Mouse (Mus musculus) ES-Bruce4 (cell line): ENCODE measurements around the gene Mgat5. TPM values are rescaled to one million over a fixed set of nuclear protein-coding genes. Genes with fewer than 3 reads are reported as not detected.

Source experiments
- H3K27ac ChIP-seq: 2 replicates; pipeline ENCODE4 v1.5.1; 2012; ENCODE audit warnings: low read length, inconsistent platforms; ENCODE audit not compliant: insufficient read depth
- H3K27me3 ChIP-seq: 2 replicates; pipeline ENCODE4 v1.6.1; 2012; ENCODE audit warnings: mild to moderate bottlenecking, low read length, inconsistent platforms; ENCODE audit not compliant: control insufficient read depth, poor library complexity, insufficient read depth, severe bottlenecking
- H3K36me3 ChIP-seq: 2 replicates; pipeline ENCODE4 v1.6.1; 2012; ENCODE audit warnings: inconsistent platforms, mild to moderate bottlenecking, low read length, moderate library complexity; ENCODE audit not compliant: control insufficient read depth, poor library complexity, insufficient read depth, severe bottlenecking
- H3K4me1 ChIP-seq: one replicate; pipeline ENCODE4 v1.8.1; 2011; ENCODE audit warnings: low read length; ENCODE audit not compliant: control insufficient read depth, insufficient read depth
- H3K4me3 ChIP-seq: 2 replicates; pipeline ENCODE4 v1.5.1; 2011; ENCODE audit warnings: low read depth, mild to moderate bottlenecking, low read length
- H3K9ac ChIP-seq: 2 replicates; pipeline ENCODE4 v1.6.1; 2012; ENCODE audit warnings: low read depth, mild to moderate bottlenecking, inconsistent platforms; ENCODE audit not compliant: poor library complexity, severe bottlenecking
- H3K9me3 ChIP-seq: replicated peaks from 2 replicates; pipeline ENCODE4 v1.6.1; 2012; ENCODE audit warnings: mild to moderate bottlenecking, low read length, inconsistent platforms; ENCODE audit not compliant: control insufficient read depth, poor library complexity, insufficient read depth, severe bottlenecking
- CTCF ChIP-seq: IDR thresholded peaks from one replicate; pipeline ENCODE4 v1.8.1; 2011; ENCODE audit warnings: low read depth, low read length
- EP300 ChIP-seq: IDR thresholded peaks from 2 replicates; pipeline ENCODE4 v1.6.1; 2011; ENCODE audit warnings: low read depth, low read length; ENCODE audit not compliant: insufficient read depth
- POLR2A ChIP-seq: IDR thresholded peaks from one replicate; pipeline ENCODE4 v1.8.1; 2011; ENCODE audit warnings: low read length; ENCODE audit not compliant: insufficient read depth
- polyA plus RNA-seq: library from polyadenylated mRNA; stranded (reverse); fragments of >200 nt; gene quantifications from 2 replicates; pipeline ENCODE4 v1.2.4, GENCODE M21; 2011; ENCODE audit warnings: low read depth; ENCODE audit not compliant: missing spikeins, insufficient read depth, insufficient read length

The Mgat5 gene
- polyA plus RNA-seq, 1 experiment = 9.9 TPM

GRCm38 (mm10) chr1:127425021-127425532 is 220.3 kb downstream of the Mgat5 start:
- Histone ChIP-seq H3K36me3 (no peaks in the 10 kb centered on the region), H3K27ac (no peak overlapping the region), H3K4me3 (no peak overlapping the region), H3K4me1 (no peaks in the 10 kb centered on the region), H3K9me3 (no peaks in the 10 kb centered on the region), H3K9ac (no peak overlapping the region), H3K27me3 (no peaks in the 10 kb centered on the region)
- TF ChIP-seq CTCF (no peak), EP300 (no peak), POLR2A (no peak)

DNA sequence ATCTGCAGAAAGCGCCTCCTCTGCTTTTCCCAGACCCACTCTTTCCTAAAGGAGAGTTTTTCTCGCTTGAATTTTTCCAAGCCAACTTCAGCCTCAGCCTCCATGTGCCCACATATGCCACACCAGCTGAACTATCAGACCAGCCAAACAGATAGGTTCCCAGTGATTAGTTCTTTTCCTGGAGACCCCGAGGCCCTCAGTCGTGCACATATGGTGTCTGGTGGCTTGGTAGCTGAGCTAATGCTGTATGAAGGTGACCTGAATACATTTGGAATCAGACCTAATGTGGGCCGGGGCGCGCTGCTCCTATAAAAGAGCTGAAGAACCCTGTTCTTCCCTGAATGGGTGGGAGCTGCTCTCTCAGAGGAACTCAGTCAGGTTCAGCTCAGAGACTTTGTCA is 225.5 kb downstream of the Mgat5 start:
- Histone ChIP-seq H3K4me1 (no peaks in the 10 kb centered on the region), H3K9me3 (no peaks in the 10 kb centered on the region), H3K27ac (no peak overlapping the region), H3K27me3 (no peaks in the 10 kb centered on the region), H3K4me3 (no peak overlapping the region), H3K9ac (no peak overlapping the region), H3K36me3 (no peaks in the 10 kb centered on the region)
- TF ChIP-seq CTCF (no peak), POLR2A (no peak), EP300 (no peak)

DNA sequence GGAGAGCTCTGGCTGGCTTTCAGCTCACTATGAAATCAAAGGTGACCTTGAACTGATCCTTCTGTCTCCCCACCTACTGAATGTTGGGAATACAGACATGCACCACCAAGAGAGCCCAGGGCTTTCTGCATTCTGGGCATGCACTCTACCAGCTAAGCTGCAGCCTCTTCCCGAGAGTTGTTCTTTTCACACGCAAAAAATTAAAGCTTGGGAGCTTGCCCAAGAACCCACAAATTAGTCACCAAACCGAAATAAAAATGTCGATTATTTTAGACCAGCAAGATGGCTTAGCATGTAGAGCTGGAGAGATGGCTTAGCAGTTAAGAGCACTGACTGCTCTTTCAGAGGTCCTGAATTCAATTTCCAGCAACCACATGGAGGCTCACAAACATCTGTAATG is 230.0 kb downstream of the Mgat5 start:
- no peaks in the 10 kb centered on the region for H3K9me3 ChIP-seq
- H3K4me1 ChIP-seq = no peaks in the 10 kb centered on the region
- no peaks in the 10 kb centered on the region for H3K36me3 ChIP-seq
- H3K4me3 ChIP-seq = no peak overlapping the region
- H3K9ac ChIP-seq = no peak overlapping the region
- no peak for TF ChIP-seq CTCF
- no peak for TF ChIP-seq POLR2A
- TF ChIP-seq EP300 = no peak
- no peak overlapping the region for H3K27ac ChIP-seq
- no peaks in the 10 kb centered on the region for H3K27me3 ChIP-seq

DNA sequence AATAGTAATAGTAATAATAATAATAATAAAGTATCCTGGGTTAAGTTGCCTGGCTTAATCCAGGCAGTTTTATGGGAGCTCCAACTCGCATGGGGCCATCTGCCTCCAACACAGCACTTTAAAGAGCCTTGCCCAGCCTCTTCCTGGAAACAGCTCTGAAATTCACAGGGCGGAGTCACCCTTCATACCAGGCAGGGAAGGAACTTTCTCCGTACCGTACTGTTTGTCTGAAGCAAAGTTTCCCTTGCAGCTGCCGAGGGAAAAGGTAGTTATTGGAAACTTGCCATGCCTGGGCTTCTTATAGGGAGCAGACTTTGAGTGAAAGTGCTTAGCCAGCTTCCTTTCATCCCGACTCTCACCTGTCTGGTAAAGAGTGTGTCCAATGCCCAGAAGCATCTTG is 232.3 kb downstream of the Mgat5 start:
- Histone ChIP-seq H3K9ac (no peak overlapping the region), H3K9me3 (no peaks in the 10 kb centered on the region), H3K36me3 (no peaks in the 10 kb centered on the region), H3K4me3 (no peak overlapping the region), H3K27ac (no peak overlapping the region), H3K4me1 (no peaks in the 10 kb centered on the region), H3K27me3 (no peaks in the 10 kb centered on the region)
- TF ChIP-seq EP300 (no peak), CTCF (no peak), POLR2A (no peak)

- no peak overlapping the region for H3K4me3 ChIP-seq
- H3K9ac ChIP-seq = no peak overlapping the region
- TF ChIP-seq POLR2A = no peak
- no peak for TF ChIP-seq CTCF
- no peak for TF ChIP-seq EP300
- no peaks in the 10 kb centered on the region for H3K9me3 ChIP-seq
- H3K27me3 ChIP-seq = no peaks in the 10 kb centered on the region
- no peaks in the 10 kb centered on the region for H3K4me1 ChIP-seq
- H3K36me3 ChIP-seq = no peaks in the 10 kb centered on the region
- no peak overlapping the region for H3K27ac ChIP-seq
Measured at GRCm38 (mm10) chr1:127439452-127439891, 234.7 kb downstream of the Mgat5 start.

DNA sequence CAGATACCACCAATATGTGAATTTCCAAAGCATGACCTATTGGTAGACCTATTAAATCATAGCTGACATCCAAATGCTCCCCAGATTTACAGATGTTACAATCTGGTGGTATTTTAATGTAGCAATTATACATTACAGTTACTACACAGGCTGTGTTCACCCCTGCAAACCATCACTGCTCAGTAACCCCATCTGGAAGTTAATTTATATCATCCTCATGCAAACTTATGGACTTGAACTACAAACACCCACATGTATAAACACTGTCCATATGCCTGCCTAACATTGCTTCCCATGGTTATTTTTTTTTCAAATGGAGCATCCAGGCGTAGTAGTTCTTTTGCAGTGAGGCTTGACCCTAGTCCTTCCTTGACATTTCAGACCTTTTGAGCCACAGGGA is 236.2 kb downstream of the Mgat5 start:
- Histone ChIP-seq H3K27ac (no peak overlapping the region), H3K9ac (no peak overlapping the region), H3K4me1 (no peaks in the 10 kb centered on the region)

More for the DNA sequence above, 236.2 kb downstream of the Mgat5 start:
- H3K9me3 ChIP-seq = no peaks in the 10 kb centered on the region
- no peak for TF ChIP-seq EP300
- TF ChIP-seq POLR2A = no peak
- TF ChIP-seq CTCF = no peak
- H3K27me3 ChIP-seq = no peaks in the 10 kb centered on the region
- no peaks in the 10 kb centered on the region for H3K36me3 ChIP-seq
- H3K4me3 ChIP-seq = no peak overlapping the region
